Mouse (Mus musculus) hindbrain, embryonic 10.5 days (tissue): ENCODE measurements at regions not wholly inside any gene's neighbourhood (a gene's known extent, or its start where the extent isn't known, plus 50 kb on each side); places are given as distances from the start of the nearest gene placed in this dataset.

Experiments used
- DNase-seq: peaks from one replicate; pipeline ENCODE4 v3.0.0-alpha.2; 2017; ENCODE audit warnings: low spot score
- H3K27ac ChIP-seq: fragments of 300-500 bp; sonication (generic); 2 replicates; pipeline ENCODE4 v1.5.1; 2016; ENCODE audit warnings: mild to moderate bottlenecking, moderate library complexity
- H3K27me3 ChIP-seq: fragments of 300-500 bp; sonication (generic); 2 replicates; pipeline ENCODE4 v1.6.1; 2016; ENCODE audit warnings: mild to moderate bottlenecking; ENCODE audit not compliant: poor library complexity, insufficient read depth, severe bottlenecking
- H3K36me3 ChIP-seq: fragments of 300-500 bp; sonication (generic); 2 replicates; pipeline ENCODE4 v1.6.1; 2016; ENCODE audit warnings: mild to moderate bottlenecking, moderate library complexity
- H3K4me1 ChIP-seq: fragments of 300-500 bp; sonication (generic); replicated peaks from 2 replicates; pipeline ENCODE4 v1.6.1; 2016; ENCODE audit warnings: mild to moderate bottlenecking
- H3K4me3 ChIP-seq: fragments of 300-500 bp; sonication (generic); 2 replicates; pipeline ENCODE4 v1.5.1; 2016; ENCODE audit warnings: mild to moderate bottlenecking, moderate library complexity
- H3K9me3 ChIP-seq: fragments of 300-500 bp; sonication (generic); 2 replicates; pipeline ENCODE4 v1.6.1; 2016; ENCODE audit warnings: mild to moderate bottlenecking, moderate library complexity
- WGBS: fragments of 180-500 bp; shearing (Covaris S2); methylation state at CpG from one replicate; pipeline ENCODE4 v1.1.7; 2016; 5-methylcytosine and 5-hydroxymethylcytosine counted together

DNA sequence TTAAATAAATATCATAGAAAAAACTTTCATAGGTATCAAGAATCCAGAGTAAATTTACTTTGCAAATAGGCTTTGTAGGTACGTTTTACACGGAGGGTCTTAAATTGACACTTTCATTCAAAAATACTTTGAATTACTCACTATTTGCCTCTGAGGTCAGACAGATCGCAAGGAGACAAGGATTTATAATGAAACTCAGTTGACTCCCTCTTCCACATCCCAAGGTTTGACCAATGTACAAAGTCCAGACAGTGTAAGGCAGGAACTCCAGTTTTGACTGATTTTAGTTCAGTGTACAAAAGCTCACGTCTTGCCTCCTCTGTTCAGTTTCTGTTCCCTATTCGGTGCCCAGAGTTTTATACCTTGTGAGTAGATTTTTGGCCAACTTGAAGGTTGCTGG lies 205.8 kb downstream of the Foxa2 start:
- Histone ChIP-seq H3K36me3 (no peaks in the 10 kb centered on the region), H3K27me3 (peaks cover 11% of the 10 kb centered on the region), H3K27ac (no peak overlapping the region), H3K9me3 (no peaks in the 10 kb centered on the region), H3K4me1 (no peaks in the 10 kb centered on the region), H3K4me3 (no peak overlapping the region)
- no peak for DNase-seq
- WGBS, result 89% methylated on average over 5 of the region's 5 CpGs

DNA sequence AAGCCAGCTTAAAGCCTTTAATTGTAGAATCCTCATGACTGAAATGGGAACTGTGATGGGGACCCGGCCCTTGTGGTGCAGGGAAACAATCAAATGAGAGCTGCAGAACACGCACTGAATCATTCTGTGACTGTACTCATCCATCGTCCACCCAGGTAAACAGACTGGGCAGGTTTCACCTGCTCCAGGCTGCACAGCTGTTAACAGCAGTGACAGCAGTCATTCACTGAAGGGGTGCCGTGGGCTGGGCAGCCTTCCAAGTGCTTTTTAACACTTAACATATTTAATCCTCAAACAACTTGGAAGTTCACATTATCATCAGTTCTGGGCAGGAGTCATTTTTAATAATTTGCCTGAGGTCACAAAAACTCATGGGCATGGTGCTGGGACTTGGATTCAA lies 208.2 kb downstream of the Foxa2 start:
- 90% methylated on average over 4 of the region's 4 CpGs for WGBS
- H3K9me3 ChIP-seq, result no peaks in the 10 kb centered on the region
- H3K27me3 ChIP-seq, result peaks cover 11% of the 10 kb centered on the region; the same call in 1 of the 2 replicates
- H3K4me1 ChIP-seq, result no peaks in the 10 kb centered on the region
- no peak for DNase-seq
- no peak overlapping the region for H3K4me3 ChIP-seq
- no peak overlapping the region for H3K27ac ChIP-seq
- H3K36me3 ChIP-seq, result no peaks in the 10 kb centered on the region

GRCm38 (mm10) chr2:147830551-147830950 lies 216.2 kb downstream of the Foxa2 start:
- Histone ChIP-seq H3K27me3 (peaks cover 44% of the 10 kb centered on the region), H3K4me3 (no peak overlapping the region), H3K27ac (no peak overlapping the region), H3K9me3 (no peaks in the 10 kb centered on the region), H3K4me1 (peaks cover 14% of the 10 kb centered on the region), H3K36me3 (no peaks in the 10 kb centered on the region)
- 13% methylated on average over 6 of the region's 6 CpGs for WGBS
- peak; percentile 52 for DNase-seq

- H3K9me3 ChIP-seq, result no peaks in the 10 kb centered on the region
- no peak for DNase-seq
- no peaks in the 10 kb centered on the region for H3K36me3 ChIP-seq
- no peaks in the 10 kb centered on the region for H3K4me1 ChIP-seq
- 78% methylated on average over 3 of the region's 3 CpGs for WGBS
- no peak overlapping the region for H3K27ac ChIP-seq
- H3K4me3 ChIP-seq, result no peak overlapping the region
- 0 out of 2 replicates have a peak, but pooled peaks cover 4% of the 10 kb centered on the region for H3K27me3 ChIP-seq
Observed at GRCm38 (mm10) chr2:147816951-147817350, 229.8 kb downstream of the Foxa2 start.

DNA sequence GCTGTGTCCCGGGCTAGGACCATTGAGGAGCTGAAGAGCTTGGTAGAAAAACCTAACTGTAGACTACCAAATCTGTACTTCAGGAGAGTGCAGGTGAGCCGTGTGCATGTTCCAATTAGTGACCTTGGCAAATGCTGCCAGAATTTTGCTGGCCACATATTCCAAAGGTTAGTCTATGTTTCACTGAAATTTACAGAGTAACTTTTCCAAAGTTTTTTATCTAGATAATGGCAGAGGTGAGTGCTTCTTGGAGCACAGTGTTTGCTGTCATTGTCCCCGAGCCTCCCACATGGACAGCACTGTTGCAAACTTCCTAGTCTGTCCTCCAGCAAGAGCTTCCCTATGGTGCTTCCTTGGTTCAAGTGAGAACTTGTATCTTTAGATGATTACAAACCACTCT lies 232.5 kb downstream of the Foxa2 start:
- peaks cover 8% of the 10 kb centered on the region; the same call in 1 of the 2 replicates for H3K27me3 ChIP-seq

GRCm38 (mm10) chr2:147813516-147813915 lies 233.3 kb downstream of the Foxa2 start:
- WGBS, result 84% methylated on average over 2 of the region's 2 CpGs
- DNase-seq, result no peak
- H3K4me1 ChIP-seq, result no peaks in the 10 kb centered on the region
- H3K9me3 ChIP-seq, result no peaks in the 10 kb centered on the region
- H3K27ac ChIP-seq, result no peak overlapping the region
- no peaks in the 10 kb centered on the region for H3K36me3 ChIP-seq
- no peak overlapping the region for H3K4me3 ChIP-seq
- H3K27me3 ChIP-seq, result peaks cover 14% of the 10 kb centered on the region; the same call in 1 of the 2 replicates

More for the DNA sequence above, 232.5 kb downstream of the Foxa2 start:
- no peak for DNase-seq
- Histone ChIP-seq H3K4me1 (no peaks in the 10 kb centered on the region), H3K36me3 (no peaks in the 10 kb centered on the region), H3K9me3 (no peaks in the 10 kb centered on the region), H3K27ac (no peak overlapping the region), H3K4me3 (no peak overlapping the region)
- WGBS, result 81% methylated on average over 3 of the region's 3 CpGs

- peaks cover 15% of the 10 kb centered on the region; the same call in 1 of the 2 replicates for H3K27me3 ChIP-seq
- H3K4me1 ChIP-seq, result no peaks in the 10 kb centered on the region
- H3K36me3 ChIP-seq, result no peaks in the 10 kb centered on the region
- no peak overlapping the region for H3K4me3 ChIP-seq
- peak; percentile 35 for DNase-seq
- no peak overlapping the region for H3K27ac ChIP-seq
- 47% methylated on average over 5 of the region's 5 CpGs for WGBS
- no peaks in the 10 kb centered on the region for H3K9me3 ChIP-seq
Observed at GRCm38 (mm10) chr2:147808036-147808675, 238.6 kb downstream of the Foxa2 start.

- Histone ChIP-seq H3K27me3 (peaks cover 5% of the 10 kb centered on the region; the same call in 1 of the 2 replicates), H3K9me3 (no peaks in the 10 kb centered on the region), H3K27ac (no peak overlapping the region), H3K4me3 (no peak overlapping the region), H3K36me3 (no peaks in the 10 kb centered on the region), H3K4me1 (no peaks in the 10 kb centered on the region)
- DNase-seq, result peak; percentile 45
- 28% methylated on average over 4 of the region's 4 CpGs for WGBS
Observed at GRCm38 (mm10) chr2:147803102-147803501, 243.7 kb downstream of the Foxa2 start.

- Histone ChIP-seq H3K4me1 (no peaks in the 10 kb centered on the region), H3K27ac (no peak overlapping the region), H3K9me3 (no peaks in the 10 kb centered on the region), H3K4me3 (no peak overlapping the region), H3K36me3 (no peaks in the 10 kb centered on the region), H3K27me3 (peaks cover 8% of the 10 kb centered on the region; the same call in 1 of the 2 replicates)
- no peak for DNase-seq
- WGBS, result 79% methylated on average over 8 of the region's 8 CpGs
Observed at GRCm38 (mm10) chr2:147791434-147791833, 255.3 kb downstream of the Foxa2 start.

DNA sequence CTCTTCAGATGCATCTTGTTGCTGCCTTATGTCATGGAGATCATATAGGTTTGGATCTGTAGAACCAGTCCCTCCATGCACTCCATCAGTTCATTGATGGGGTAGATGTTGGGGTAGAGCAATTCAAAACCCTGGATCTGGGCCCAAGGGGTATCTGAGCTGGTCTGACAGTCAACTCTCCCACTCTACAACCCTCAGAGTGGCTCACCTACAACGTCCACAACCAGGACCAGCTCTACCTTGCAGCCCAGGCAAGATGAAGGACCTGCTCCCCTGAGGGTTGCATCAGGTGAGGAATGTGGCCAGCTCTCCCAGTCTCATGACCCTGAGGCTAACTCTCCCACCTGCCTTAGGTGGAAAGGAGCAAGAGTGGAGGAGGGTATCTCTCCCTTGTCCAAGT lies 256.9 kb downstream of the Foxa2 start:
- H3K9me3 ChIP-seq, result no peaks in the 10 kb centered on the region

DNA sequence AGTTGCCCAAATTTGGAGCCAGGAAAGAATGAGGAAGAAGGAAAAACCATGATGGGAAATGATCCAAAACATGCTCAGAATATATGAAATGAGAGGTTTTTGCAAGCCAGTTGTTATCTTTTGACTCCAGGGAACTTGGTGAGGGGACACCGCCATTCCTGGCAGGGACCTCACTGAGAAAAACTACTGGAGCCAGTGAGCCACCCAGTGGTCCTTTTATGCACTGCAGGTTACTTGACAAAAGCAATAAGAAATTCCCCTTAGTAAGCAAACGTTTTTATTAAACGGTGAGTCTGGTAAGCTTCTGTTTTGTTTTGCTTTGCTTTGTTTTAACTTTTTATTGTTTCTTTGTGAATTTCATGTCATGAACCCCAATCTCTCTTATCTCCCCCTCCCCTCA lies 257.5 kb downstream of the Foxa2 start:
- peaks cover 8% of the 10 kb centered on the region; the same call in 1 of the 2 replicates for H3K27me3 ChIP-seq
- no peak overlapping the region for H3K4me3 ChIP-seq
- H3K4me1 ChIP-seq, result no peaks in the 10 kb centered on the region
- H3K36me3 ChIP-seq, result no peaks in the 10 kb centered on the region
- 13% methylated on average over 3 of the region's 3 CpGs for WGBS
- DNase-seq, result peak; percentile 73
- no peaks in the 10 kb centered on the region for H3K9me3 ChIP-seq
- no peak overlapping the region for H3K27ac ChIP-seq

More for the DNA sequence above, 256.9 kb downstream of the Foxa2 start:
- Histone ChIP-seq H3K4me3 (no peak overlapping the region), H3K4me1 (no peaks in the 10 kb centered on the region), H3K27ac (no peak overlapping the region), H3K36me3 (no peaks in the 10 kb centered on the region), H3K27me3 (peaks cover 8% of the 10 kb centered on the region; the same call in 1 of the 2 replicates)
- DNase-seq, result no peak
- WGBS, result 74% methylated on average over 1 of the region's 1 CpGs

DNA sequence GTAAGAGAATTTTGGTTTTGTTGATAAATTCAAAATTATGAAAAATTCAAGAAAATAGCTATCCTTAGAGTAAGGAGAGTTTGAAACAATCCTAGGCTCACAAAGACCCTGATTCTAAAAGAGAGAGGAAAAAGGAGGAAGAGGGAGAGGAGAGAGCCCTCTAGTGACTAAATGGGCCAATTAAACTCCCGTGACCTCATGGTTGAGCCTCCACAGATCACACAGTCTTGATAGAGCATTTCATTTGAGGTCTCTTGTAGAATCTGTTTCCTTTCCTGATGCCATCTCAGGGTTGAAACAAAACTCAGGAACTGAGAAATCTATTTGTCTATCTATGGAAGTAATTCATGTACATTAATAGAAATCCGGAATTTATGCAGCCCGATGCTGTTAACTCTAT lies 258.8 kb downstream of the Foxa2 start:
- peaks cover 8% of the 10 kb centered on the region; the same call in 1 of the 2 replicates for H3K27me3 ChIP-seq
- H3K4me3 ChIP-seq, result no peak overlapping the region
- no peak for DNase-seq
- H3K9me3 ChIP-seq, result no peaks in the 10 kb centered on the region
- H3K4me1 ChIP-seq, result no peaks in the 10 kb centered on the region
- WGBS, result 67% methylated on average over 3 of the region's 3 CpGs
- H3K36me3 ChIP-seq, result no peaks in the 10 kb centered on the region
- no peak overlapping the region for H3K27ac ChIP-seq

GRCm38 (mm10) chr2:147782496-147782895 lies 264.3 kb downstream of the Foxa2 start:
- DNase-seq, result no peak
- H3K4me3 ChIP-seq, result no peak overlapping the region
- 86% methylated on average over 2 of the region's 2 CpGs for WGBS

More at GRCm38 (mm10) chr2:147782496-147782895, 264.3 kb downstream of the Foxa2 start:
- Histone ChIP-seq H3K27ac (no peak overlapping the region), H3K27me3 (no peaks in the 10 kb centered on the region), H3K4me1 (no peaks in the 10 kb centered on the region), H3K9me3 (no peaks in the 10 kb centered on the region), H3K36me3 (no peaks in the 10 kb centered on the region)
